In the genomic region with DNA sequence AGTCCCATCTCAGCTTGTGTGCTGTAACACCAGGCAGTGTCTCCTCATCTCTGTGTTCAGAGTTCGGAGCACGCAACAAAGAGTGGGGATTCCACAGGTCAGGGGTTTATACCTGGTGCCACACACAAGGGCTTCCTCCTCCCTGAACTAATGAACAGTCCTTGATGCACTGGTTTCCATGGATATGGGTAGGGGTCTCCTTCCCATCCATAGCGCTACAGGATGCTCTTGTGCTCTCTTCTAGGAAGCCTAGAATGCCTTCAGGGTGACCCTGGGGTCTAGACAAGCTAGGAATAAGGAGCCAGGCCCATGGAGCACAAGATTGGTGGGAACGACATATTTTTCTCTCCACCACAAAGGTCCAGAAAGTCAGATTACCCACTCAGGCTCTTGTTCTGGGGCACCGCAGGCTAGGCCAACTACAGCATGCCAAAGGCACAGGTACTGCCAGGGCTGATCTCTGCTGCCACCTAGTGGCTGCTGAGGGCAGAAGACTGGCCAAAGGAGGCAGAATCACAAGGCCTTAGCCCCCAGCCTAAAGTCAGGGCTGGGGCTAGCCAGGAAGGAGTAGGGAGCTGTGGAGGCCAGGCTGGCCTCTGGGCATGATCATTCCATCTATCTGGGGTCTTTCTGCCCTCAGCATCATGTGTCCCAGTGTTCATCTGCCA, we compare ENCODE assay signal across 8 mouse cellular contexts. TPM values are rescaled to one million over a fixed set of nuclear protein-coding genes. Genes with fewer than 3 reads are reported as not detected.
A peak's percentile ranks its signal among the peaks of the same experiment; 100 is the strongest.
DNase-seq lines count a peak whose midpoint lies in the region.

No protein-coding gene starts in this region.

- WGBS in embryonic facial prominence, embryonic 10.5 days: 73% methylated on average over 5 of the region's 5 CpGs

- no peaks in the 10 kb centered on the region for H3K36me3 ChIP-seq in embryonic facial prominence, embryonic 10.5 days (replicated peaks)

- no peaks in the 10 kb centered on the region for H3K9me3 ChIP-seq in embryonic facial prominence, embryonic 10.5 days

- DNase-seq in CD4-positive, CD25-positive, alpha-beta regulatory T cell, adult 2 months (ENCODE audit: low read depth, low spot score): peak; percentile 86
- peak; percentile 78 for DNase-seq in adrenal gland, postnatal 25 days
- peak; percentile 83 for DNase-seq in embryonic facial prominence, embryonic 10.5 days (ENCODE audit: low spot score)
- DNase-seq in heart, adult 18-20 months: peak; percentile 53 to 82
- peak; percentile 85 to 86 for DNase-seq in kidney, postnatal 4 days
- peak; percentile 36 to 59 for DNase-seq in lung, adult 18-20 months
- DNase-seq in ovary, postnatal 10 days (ENCODE audit: low spot score): peak; percentile 32
- DNase-seq in thymus, postnatal 0 days (ENCODE audit: low spot score): peak; percentile 73

- no peak overlapping the region for H3K4me3 ChIP-seq in embryonic facial prominence, embryonic 10.5 days

- no peaks in the 10 kb centered on the region for H3K27me3 ChIP-seq in embryonic facial prominence, embryonic 10.5 days (replicated peaks; ENCODE audit: low read depth, poor library complexity, severe bottlenecking)

- peaks cover under 1% of the 10 kb centered on the region for H3K4me1 ChIP-seq in embryonic facial prominence, embryonic 10.5 days

- no peak overlapping the region for H3K27ac ChIP-seq in embryonic facial prominence, embryonic 10.5 days (replicated peaks)

RNA-seq across cellular contexts. Expression of a gene that starts 40.1 kb away (rescaled TPM):
- 23.5 and 37.0 TPM in 2 replicates for total RNA-seq in adrenal gland, postnatal 25 days (2021)
- 78.2 and 79.9 TPM in 2 replicates for polyA plus RNA-seq in embryonic facial prominence, embryonic 10.5 days (2016; fragmentation: Nextera tagmentation; extraction: Ambion mirVana)
- total RNA-seq in heart, adult 18-20 months (2021): 10 to 100 TPM; 21.6 to 28.7 TPM
- polyA plus RNA-seq in thymus, postnatal 0 days (2015; fragmentation: Nextera tagmentation; extraction: Ambion mirVana): 72.6 and 78.5 TPM in 2 replicates

RNA-seq across cellular contexts. Expression of a gene that starts 40.4 kb away (rescaled TPM):
- 0.64 TPM in 1 of 2 replicates, not detected in the other for total RNA-seq in adrenal gland, postnatal 25 days (2021)
- polyA plus RNA-seq in embryonic facial prominence, embryonic 10.5 days (2016; fragmentation: Nextera tagmentation; extraction: Ambion mirVana): 0.30 and 0.32 TPM in 2 replicates
- 1 to 10 TPM in 1 of 2 experiments, under 1 TPM in 1; 0.87 to 1.2 TPM for total RNA-seq in heart, adult 18-20 months (2021)
- polyA plus RNA-seq in thymus, postnatal 0 days (2015; fragmentation: Nextera tagmentation; extraction: Ambion mirVana): 0.44 and 0.60 TPM in 2 replicates

Comparison
In these comparisons a context has a peak if more than half of its experiments do, and no peak if none do; other contexts are left out.
1. DNase-seq: peak in every context shown above with its lines; median percentile 86 in CD4-positive, CD25-positive, alpha-beta regulatory T cell, adult 2 months; 86 in kidney, postnatal 4 days; 83 in embryonic facial prominence, embryonic 10.5 days; 78 in adrenal gland, postnatal 25 days; 73 in thymus, postnatal 0 days; 68 in heart, adult 18-20 months; 48 in lung, adult 18-20 months; 32 in ovary, postnatal 10 days.